Mouse (Mus musculus): ENCODE measurements at regions not wholly inside any gene's neighbourhood (a gene's known extent, or its start where the extent isn't known, plus 50 kb on each side); places are given as distances from the start of the nearest gene placed in this dataset.

GRCm38 (mm10) chr5:52309317-52310060 lies 54.1 kb upstream of the Sod3 start:
- peak; percentile 40 for DNase-seq (ENCODE audit: low read depth)

GRCm38 (mm10) chr5:52296303-52296702 lies 67.3 kb upstream of the Sod3 start:
- DNase-seq (ENCODE audit: low read depth) = no peak

DNA sequence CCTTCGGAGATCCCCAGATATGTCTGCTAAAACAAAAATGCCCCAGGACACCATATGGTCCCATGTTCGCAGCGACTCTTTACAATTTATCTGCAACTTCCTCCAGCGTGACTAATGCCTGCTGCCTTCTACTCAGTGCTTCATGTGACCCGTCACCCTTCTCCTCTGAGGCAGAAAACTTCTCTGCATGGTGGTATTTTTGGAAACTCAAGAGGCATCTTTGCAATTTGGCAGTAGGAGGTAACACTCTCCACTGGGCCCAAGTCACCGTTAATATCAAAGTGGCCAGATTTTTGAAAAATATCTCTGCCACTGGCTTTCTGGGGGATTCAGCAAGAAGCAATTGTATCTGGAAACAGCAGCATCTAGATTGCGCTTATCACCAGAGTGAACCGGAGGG lies 69.1 kb upstream of the Sod3 start:
- no peak for DNase-seq (ENCODE audit: low read depth)

GRCm38 (mm10) chr5:52288319-52288718 lies 75.3 kb upstream of the Sod3 start:
- DNase-seq (ENCODE audit: low read depth) = no peak

DNA sequence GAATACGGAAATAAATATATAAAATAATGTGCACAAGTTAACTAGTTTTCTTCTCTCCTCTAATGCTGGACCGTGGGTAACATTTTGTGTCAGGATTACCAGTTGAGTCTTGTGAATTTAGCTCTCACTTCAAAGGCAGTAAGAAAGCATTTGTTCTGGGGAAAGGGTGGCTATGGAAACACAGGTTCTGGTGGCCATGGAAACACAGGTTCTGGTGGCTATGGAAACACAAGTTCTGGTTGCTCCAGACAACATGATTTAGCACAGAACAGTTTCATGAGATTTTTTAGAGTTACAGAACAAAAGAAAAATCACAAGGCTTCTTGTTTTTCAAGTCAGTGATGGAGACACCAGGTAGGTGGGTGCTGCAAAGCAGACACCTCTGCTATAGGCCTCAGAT lies 82.7 kb upstream of the Sod3 start:
- DNase-seq (ENCODE audit: low read depth) = no peak

DNA sequence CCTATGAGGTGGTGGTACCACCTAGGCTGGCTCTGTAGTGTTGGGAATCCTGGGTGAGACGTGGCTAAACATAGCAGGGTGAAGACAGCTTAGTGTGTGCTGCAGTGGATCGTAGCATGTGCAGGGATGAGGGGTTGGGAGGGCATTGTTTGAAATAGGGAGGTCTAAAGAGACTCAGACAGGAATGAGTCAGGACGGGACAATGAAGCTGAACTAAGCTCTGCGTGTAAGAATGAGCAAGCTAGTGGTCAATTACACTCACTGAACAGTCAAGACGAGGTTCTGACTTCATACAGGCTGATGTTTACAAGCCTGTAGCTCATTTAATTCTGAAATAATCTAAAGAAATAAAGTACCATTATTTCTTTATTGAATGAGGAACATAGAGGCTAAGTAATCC lies 85.5 kb upstream of the Sod3 start:
- DNase-seq (ENCODE audit: low read depth) = no peak

DNA sequence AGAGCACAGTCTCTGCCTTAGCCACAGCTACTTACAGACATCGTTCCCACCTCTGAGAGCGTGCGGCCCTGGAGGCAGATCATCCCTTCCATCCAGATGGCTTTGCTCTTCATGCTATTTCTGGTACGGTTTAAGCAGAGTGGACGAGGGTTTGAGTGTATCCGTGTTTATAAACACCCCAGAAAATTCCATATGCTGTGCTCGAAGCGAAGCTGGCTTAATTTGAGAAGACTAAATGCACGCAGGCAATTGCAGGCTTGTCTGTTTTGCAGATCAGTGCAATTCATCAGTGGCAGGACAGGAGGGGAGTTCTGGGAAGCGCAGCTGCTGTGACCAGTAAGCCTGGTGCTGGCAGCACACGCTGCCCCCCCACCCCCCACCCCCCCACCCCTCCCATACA lies 72.9 kb upstream of the Dhx15 start:
- DNase-seq (ENCODE audit: low read depth) = no peak

GRCm38 (mm10) chr5:52258075-52258474 lies 67.8 kb upstream of the Dhx15 start:
- no peak for DNase-seq (ENCODE audit: low read depth)

- no peak for DNase-seq (ENCODE audit: low read depth)
These were observed 64.3 kb upstream of the Dhx15 start for GRCm38 (mm10) chr5:52254602-52255071.

- no peak for DNase-seq (ENCODE audit: low read depth)
These were observed 59.5 kb upstream of the Dhx15 start for GRCm38 (mm10) chr5:52249804-52250203.

DNA sequence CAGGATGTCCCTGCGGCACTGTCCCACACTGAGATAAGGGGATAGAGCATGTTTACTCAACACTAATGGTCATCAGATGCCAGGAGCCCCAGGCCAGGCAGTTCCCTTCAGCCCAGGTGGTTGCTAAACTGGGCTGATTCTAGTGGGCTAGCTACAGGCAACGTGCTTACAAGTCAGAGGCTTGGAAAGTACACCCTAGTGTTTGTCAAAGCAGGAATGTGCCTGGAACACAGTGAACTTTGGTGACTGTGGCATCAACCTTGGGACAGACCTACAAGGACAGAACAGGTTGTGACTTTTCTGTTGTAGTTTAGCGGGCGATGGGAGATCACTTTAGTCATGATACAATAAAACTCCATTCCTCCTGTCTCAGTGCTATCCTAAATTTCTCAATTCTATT lies 53.6 kb upstream of the Dhx15 start:
- no peak for DNase-seq (ENCODE audit: low read depth)

DNA sequence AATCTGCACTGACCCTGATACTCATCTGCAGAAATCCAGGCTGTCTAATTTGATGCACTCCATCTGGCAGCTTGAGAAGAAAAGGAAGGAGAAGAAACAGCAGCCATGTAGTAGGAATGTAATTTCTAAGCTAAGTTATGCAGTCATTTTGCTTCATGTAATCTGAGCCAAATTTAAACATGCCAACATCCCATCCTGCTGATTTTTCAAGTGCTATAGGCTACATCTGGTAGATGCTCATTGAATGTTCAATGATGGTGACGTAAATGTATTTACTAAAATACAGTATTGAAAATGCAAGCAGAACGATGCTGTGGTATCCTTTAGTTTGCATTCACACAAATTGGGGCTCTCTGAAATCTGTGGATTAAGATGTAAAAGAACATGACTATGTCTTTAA lies 52.1 kb upstream of the Dhx15 start:
- DNase-seq (ENCODE audit: low read depth) = no peak

DNA sequence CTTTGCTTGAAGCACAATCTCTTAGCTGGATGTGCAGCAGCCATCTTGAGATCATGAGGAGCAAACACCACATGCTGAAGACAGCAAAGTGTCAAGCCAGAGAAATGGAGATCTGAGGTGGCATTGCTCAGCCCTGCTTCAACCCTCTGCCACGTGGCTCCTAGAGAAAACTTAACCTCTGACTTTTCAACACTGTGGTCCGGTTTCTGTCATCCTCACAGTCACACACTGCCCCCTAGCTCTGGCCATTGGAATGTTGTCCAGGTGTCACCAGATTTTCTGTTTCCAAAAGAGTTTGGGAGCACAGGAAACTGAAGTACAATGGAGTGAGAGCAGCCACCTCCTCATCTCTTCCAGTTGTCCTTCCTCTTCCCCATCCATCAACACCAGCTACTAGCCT lies 50.2 kb upstream of the Dhx15 start:
- DNase-seq (ENCODE audit: low read depth) = peak; percentile 9

Measured in NIH3T3 (cell line).